Mouse (Mus musculus) c-Kit-positive CD71-positive TER-119-negative erythroid progenitor cells, embryonic 14.5 days (primary cell): ENCODE data around the gene Rpf1.

Source experiments
- DNase-seq: peaks from one replicate; pipeline ENCODE4 v3.0.0-alpha.2; 2013; ENCODE audit warnings: low read depth

The Rpf1 gene

DNA sequence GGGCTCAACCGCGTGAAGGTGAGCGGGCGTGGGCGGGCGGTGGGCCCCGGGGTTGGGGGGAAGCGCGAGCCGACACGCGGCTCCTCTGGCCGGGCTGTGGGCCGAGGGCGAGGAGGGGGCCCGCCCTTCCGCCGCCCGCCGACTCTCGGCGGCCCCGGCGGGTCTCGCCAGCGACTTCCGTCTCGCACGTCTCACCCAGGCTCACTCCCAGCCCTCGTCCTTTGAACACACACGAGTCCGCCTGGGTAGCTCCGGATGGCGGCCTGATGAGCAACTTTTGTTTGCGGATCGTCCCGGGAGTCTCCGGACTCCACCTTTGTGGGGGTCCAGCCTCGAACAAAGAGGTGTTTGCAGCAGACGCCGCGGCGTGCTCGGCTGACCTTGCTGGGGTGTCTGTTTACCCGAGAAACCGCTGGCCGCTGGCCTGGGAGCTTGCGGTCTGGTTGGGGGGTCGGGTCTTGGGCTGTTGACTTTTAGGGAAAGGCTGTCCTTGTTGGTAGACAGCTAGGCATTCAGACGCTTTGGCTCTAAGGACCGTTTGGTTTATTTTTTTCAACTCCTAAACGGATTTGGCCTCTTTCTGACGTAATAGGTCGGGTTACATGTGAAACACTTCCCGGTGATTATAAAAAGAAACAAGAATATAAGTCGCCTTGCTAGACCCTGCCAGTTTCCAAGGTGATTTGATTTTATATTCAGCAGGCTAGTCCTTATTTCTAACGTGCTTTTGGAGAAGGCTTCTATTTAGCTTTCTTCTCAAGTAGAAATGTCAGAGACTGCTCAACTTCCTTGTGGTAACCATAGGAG, 21.0 kb downstream of the Rpf1 start:
- DNase-seq, result no peak

DNA sequence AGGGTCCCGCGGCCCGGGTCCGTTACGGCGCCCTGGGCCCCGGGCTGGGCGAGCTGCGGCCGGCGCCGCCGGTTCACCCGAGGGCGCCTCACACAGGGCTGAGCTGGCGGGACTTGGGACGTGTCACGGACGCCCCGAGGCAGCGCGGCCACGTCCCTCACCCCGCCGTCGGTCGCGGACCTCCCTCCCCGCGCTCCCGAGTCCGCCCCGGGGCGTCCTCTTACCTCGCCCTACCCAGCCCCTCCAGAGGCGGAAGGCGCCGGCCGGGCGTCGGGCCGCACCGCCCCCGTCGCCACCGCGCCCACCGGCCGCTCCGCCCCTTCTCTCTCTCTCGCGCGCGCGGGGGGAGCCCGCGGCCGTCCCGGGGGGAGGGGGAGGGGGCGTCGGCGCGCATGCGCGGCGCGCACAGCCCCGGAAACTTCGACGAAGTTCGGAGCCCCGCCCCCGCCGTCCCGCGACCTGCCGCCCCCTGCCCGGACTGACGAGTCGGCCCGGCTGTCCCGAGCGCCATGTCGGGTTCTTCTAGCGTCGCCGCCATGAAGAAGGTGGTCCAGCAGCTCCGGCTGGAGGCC, 21.7 kb downstream of the Rpf1 start, which contains the start of the genes Spata1 and Gng5:
Gene Spata1 (minus strand): TSS at position 323 of the 572 bp plus-strand sequence.
Gene Gng5 (plus strand): TSS at position 377 of the 572 bp plus-strand sequence.
- DNase-seq, result peak; percentile 70

DNA sequence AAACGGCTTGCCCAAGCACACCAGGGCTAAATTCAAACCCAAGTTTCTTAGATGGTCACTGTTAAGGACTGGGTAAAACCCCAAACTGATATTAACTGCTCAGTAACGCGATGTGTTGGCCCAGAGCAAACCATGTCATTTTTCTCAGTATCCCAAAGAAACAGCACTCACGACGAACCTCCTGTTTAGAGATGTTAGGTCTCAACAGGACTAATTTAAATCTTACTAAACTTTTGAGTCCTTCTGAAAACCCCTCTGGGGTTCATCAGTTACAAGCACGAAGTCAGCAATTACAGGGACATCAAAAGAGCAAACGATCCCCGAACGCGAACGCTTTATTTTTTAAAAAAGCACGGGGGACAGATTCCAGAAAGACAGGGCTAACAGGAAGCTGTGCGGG, 22.2 kb downstream of the Rpf1 start:
- DNase-seq, result no peak

DNA sequence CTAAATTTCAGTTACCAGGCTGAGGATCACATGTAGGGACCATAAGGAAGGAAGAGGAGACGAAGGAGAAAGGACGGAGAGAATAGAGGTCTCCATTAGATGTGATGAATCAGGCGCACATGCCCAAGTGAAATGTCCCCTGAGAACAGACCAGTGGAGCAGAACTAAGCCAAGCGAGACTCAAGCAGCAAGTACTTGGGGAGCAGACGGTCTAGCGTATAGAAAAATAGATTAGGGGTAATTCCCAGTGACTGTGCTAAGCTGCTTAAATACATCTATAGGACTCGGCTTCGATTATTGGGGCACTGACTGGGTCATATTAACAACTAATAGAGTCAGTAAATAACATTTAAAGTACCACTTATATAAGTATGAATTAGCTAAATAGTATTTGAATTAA, 26.3 kb downstream of the Rpf1 start:
- DNase-seq, result no peak

DNA sequence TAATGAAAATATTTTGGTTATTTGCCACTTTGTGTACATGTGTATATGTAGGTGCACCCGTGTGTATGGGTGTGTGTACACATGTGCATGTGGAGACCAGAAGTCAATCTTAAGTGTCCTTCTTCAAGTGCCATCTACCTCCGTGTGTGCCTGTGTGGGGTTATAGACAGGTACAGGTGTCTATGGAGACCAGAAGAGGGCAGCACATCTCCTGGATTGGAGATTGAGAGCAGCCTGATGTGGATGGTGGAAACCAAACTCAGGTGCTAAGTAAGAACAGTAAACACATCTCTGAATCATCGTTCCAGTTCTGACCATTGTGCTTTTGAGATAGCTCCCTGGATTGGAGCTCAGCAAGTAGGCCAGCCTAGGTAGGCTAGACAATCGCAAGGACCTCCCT, 34.8 kb downstream of the Rpf1 start:
- no peak for DNase-seq

DNA sequence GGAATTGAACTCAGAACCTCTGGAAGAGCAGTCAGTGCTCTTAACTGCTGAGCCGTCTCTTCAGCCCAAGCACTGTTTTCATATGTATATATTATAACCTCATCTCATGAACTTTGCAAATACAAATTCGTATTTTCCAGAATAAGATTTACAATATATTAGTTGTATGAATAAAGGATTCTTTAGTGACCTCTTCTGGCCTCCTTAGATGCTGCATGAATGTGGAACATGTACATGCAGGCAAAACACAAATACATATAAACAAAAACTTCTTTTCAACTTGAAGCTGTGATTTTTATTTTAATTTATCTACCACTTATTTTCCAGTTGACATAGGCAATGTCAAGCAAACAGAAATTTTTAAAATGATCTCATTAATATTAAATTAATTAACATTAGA, 39.2 kb downstream of the Rpf1 start:
- DNase-seq, result no peak

GRCm38 (mm10) chr3:146474428-146474827, 46.8 kb downstream of the Rpf1 start:
- DNase-seq, result no peak

DNA sequence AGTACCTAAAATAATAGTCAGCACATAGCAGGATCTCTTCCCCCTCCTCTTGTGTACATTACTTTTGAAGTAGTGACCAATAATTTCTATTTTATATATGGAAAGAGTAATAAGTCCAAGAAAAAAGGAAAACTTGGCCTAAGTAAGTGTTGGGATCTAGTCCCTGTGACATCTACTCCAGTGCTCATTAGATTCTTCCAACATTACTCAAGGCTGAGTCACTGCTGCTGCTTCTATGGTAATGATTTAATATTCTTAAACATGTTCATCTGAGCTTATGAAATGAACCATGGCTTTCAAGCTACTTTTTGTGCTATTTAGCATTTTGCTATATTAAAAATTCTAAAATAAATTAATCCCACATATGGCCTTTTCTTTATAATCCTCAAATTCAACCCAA, 47.5 kb downstream of the Rpf1 start:
- DNase-seq, result no peak

- no peak for DNase-seq
These were observed 48.6 kb downstream of the Rpf1 start for GRCm38 (mm10) chr3:146472657-146473056.

DNA sequence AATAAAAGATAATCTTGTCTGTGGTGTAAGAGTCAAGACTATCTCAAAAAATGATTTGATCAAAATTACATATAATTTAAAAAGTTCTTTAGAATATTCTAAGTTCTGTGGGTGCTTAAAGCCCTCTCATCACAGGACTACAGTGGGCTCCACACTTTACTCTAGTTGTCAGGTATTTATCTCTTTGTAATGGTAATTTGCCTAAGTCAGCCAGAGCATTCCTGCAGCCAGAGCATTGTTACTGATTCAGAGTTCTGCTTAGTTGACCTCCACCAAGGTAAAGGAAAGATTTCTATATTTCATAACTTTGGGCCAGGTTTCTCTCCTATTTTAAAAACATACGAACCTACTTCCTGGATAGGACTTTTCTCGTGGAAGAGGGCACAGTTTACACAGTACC, 52.0 kb downstream of the Rpf1 start:
- no peak for DNase-seq

GRCm38 (mm10) chr3:146462939-146463338, 58.3 kb downstream of the Rpf1 start:
- DNase-seq, result no peak
